Mouse (Mus musculus) left cerebral cortex, postnatal 36 days (tissue): ENCODE results near the gene Sema7a. TPM values are rescaled to one million over a fixed set of nuclear protein-coding genes. Genes with fewer than 3 reads are reported as not detected.

Source experiments
- DNase-seq, 2 experiments: peaks; one replicate each; pipeline ENCODE4 v3.0.0; 2021 to 2022; ENCODE audit warnings: low spot score in 2 of 2, mixed read lengths in 1 of 2
- intact Hi-C: fragments of 180-260 bp; cut with DNase I; formaldehyde crosslinking; loops from one replicate; pipeline ENCODE4 v1.15.1; 2025
- total RNA-seq, 2 experiments: library from RNA; stranded (reverse); gene quantifications; 2 replicates each; pipeline ENCODE4 v1.2.3; 2021

The Sema7a gene
- total RNA-seq, 2 experiments from 2014 or later, result 130 to 162 TPM

DNA sequence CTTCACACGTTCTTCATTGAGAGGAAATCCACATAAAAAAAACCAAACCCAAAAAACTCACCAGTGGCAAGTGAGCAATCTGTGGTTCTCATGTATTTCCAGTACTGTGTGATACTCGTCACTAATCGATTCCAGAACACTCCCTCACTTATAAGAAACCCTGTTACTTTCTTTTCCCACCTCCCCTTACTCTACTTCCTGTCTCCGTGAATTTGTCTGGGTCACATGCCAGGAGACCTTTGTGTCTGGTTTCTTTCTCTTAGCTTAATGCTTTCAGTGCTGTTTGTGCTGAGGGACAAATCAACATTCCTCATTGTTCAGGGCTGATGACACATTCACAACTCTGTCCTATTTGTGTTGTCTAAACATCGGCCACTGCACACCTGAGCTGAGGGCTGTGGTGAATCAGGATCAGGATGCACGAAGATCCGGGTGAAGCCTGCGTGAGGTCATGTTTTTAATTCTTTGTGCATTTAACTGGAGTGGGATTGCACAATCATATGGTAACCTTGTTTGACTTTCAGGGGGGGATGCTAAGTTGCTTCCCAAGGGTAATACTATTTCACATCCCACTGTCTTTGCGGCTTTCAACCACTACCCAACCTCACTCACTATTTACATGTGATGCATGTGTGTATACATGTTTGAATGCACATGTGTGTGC is 33.0 kb downstream of the Sema7a start:
- no peak for DNase-seq
- intact Hi-C loops, result no loop called here

DNA sequence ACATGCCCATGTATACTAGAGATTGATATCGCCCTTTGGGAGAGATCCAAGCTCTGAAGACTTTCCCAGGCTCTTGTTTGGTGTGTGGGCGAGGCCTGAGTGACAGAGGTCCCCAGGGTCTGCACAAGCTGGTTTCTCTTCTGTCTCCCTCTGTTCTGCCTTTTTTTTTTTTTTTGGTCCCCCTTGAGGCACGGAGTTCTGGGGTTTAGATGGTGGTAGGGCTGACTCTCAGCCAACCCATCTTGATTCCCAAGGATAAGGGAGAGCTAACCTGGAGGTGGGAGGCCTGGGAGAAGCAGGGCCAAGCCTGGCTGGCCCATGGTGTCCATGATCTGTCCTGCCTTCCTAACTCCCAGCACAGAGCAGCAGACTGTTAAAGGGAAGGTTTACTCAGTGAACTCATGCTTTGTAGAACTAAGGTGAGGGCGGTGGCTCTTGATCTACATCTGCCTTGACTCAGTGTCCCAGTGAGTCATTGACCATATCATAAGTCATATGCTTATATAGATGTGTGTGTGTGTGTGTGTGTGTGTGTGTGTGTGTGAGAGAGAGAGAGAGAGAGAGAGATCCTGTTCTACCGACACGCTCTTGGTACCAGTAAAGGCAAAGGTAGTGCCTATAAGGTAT is 33.6 kb downstream of the Sema7a start:
- intact Hi-C loops, result no loop called here
- DNase-seq, result no peak

DNA sequence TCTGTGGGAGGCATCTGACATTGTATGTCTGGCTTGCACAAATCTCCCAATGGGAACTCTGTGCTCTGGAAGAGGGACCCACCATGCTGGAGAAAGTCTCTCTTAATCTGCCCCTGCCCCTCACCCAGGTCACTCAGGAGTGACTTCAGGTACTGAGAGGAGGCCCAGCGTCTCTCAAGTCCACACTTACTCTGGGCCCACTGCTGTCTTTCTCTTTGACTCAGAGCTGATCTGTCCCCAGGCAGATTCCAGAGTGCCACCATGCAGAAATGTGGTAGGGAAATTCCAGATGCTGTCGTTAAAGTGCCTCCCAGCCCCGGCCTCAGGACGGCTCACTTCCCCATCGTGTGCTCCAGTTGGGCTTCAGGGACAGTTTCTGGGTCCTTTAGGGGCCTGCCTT is 34.3 kb downstream of the Sema7a start:
- DNase-seq, result no peak

DNA sequence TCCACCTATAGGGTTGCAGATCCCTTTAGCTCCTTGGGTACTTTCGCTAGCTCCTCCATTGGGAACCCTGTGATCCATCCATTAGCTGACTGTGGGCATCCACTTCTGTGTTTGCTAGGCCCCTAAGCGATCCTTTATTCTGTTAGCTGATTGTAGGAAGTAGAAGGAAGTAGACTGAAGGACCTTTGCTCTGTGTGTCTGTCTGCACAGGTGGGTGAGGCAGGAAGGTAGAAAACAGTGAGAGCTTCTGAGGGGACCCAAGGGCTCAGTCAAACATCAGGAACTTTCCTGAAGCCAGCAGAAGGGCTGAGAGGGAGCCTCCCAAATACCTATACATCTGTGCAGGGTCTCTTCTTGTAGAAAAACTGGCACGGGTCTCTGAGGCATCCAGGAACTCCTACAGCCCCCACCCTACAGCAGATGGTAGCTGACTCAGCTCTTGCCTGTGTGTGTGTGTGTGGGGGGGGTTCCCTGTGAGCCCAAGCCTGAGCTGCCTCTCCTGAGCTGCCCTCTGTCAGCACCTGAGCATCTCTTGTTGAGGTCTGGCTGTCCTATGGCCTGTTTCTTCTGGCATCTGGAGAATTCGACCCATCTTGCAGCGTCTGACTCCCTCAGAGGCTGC is 35.4 kb downstream of the Sema7a start:
- intact Hi-C loops, result no loop called here
- DNase-seq, result no peak

More for the DNA sequence above, 34.3 kb downstream of the Sema7a start:
- intact Hi-C loops, result no loop called here

DNA sequence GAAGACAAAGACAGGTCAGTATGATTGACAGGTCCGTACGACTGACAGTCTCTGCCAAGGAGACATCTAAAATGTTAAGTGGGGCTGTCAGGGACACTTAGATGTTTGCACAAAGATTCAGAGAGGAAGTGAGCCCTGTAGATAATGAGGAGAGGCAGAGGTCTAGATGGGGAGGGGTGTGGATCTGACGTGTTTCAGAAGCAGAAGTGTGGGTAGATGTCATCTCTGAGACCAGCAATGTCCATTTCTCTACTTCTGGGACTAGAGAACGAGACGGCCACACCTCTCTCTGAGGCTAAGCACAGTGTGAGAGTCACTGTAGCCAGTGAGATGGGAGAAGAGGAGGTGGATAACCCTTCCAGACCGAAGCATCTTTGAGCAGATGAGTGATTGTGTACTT is 38.1 kb downstream of the Sema7a start:
- no peak for DNase-seq

DNA sequence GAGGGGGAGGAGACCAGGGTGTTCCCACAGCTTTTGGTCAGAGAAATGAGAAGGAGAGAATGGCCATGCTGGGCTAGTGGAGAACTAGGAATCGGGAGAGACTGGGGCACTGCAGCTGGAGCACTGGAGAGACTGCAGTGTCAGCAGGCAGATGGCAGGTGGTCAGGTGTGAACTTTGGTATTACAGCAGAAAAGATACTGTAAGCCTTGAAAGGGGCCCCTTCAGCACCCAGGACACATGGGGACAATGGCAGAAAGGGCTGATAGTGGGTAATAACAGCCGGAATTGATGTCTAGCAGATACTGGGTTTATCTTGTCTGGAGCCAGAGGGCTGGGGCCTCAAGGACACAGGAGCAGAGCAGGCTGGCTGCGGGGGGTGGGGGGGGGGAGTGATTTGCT is 38.9 kb downstream of the Sema7a start:
- DNase-seq, result no peak
- intact Hi-C loops, result no loop called here

More for the DNA sequence above, 38.1 kb downstream of the Sema7a start:
- intact Hi-C loops, result no loop called here

DNA sequence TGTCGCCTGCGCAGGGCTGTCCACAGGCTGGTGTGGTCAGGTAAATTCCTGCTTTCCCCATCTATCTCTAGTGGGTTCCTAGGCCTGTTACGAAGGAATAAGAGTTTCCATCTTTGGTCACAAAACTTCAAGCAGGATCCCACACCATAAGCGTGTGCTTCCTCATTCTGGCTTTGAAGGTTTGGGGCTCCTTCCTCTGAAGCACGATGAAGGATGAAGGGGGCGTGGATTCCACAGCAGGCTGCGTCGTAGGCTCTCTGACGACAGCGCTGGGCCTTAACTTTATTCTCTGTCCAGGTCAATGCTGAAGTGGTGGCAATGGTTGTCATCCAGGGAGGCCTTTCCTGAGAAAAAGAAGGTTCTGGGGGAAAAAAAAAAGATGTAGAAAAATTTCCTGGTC is 40.7 kb downstream of the Sema7a start:
- no peak for DNase-seq
- intact Hi-C loops, result no loop called here

DNA sequence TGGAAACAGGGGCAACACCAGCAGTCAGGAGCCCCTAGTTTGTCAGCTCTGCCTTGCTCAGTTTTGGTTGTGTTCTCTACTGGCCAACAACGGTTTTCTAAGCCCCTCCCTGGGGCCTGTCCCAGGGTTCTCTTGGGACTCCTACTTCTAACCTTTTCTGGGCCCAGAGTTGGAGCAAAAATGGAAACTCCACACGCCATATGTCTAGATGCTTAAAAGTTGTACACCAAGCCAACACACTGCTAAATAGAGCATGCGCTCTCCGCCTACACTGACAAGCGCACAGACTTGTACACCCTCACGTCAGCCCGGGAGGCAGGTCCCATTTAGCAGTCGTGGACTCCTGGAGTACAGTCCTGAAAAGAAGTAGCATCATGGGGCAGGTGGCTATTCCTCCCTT is 45.4 kb downstream of the Sema7a start:
- intact Hi-C loops, result no loop called here

DNA sequence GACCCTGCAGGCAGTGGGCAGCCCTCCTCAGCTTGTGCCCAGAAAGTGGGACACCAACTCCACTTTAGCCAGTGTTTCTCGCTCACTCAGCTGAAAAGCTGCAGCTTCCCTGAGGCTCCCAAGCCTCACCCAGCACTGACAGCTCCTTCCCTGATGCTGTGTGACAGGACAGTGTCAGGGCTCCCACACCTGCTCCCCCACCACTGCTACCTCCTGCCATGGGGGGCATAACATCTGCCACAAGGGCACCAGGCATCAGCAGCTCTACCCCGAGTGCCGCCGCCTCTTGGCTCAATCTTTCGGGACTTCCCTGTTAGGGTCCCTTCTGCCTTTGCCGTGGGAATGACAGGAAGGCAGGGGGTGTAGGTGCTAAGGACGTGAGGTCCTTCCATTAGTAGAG is 46.4 kb downstream of the Sema7a start:
- intact Hi-C loops, result no loop called here
- DNase-seq, result no peak

More for the DNA sequence above, 45.4 kb downstream of the Sema7a start:
- DNase-seq, result peak; percentile 71 to 82

DNA sequence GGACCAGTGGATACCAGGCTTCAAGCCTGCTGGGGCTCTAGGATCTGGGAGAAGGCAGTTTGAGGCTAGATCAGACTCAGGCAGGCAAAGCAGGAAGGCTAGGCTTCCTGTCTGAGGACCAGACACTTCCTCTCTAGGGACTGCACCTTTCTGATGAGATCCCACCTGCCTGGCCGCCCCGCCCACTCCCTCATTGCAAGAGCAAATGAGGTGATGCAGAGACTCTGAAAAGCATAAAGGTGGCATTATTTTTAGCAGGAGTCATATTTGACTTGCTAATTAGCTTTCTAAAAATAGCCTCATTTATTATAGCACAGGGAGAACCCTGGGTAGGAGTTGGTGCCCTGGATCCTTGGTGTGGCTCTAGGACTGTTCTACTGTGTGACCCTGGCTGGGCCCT is 48.2 kb downstream of the Sema7a start:
- no peak for DNase-seq
- intact Hi-C loops, result no loop called here

DNA sequence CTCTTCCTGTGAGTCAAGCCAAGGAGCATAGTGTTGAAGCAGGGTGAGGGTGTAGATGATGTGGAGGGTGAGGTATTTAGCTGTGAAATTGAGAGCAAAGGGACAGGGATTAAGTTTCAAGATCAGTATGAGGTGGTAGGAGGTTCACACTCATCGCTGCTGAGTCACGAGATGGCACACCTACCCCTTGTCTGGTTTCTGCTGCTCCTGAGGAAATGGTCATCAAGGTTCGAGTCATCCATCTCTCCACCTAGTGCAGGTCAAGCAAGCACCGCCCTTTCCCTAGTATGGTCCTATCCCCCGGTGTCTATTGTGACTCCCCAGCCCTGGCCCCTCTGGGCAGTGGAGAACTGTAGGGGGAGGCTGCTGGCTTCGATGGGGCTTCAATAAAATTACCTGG is 49.4 kb downstream of the Sema7a start:
- no peak for DNase-seq
- intact Hi-C loops, result no loop called here

DNA sequence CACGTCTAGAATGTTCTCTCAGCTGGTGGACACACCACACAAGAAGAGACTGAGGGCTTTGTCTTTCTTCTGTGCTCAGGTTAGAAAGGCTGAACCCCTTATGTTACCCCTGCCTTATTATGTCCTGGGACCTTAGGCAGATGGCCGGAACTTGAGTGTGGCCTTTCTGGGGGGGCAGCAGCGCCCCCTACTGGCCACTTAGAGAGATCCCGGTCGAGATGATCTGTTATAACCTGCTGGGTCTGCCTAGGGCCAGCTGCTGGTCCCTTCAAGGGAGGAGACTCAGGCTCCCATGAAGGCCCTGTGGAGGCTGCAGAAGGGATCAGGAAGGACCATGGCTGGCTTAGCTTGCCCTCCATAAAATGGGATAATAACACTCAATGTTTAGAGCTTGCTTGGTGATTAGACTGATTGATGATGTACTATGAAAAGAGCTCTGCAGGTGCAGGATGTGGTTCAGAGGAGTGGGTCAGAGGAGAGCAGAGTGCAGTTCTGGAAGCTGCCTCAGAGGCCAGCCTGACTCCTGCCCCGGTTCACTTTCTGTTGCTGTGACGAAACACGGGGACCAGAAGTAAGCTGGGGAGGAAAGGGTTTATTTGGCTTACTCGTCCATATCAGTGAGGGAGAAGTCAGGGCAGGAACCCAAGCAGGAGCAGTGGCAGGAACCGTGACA is 50.7 kb downstream of the Sema7a start:
- DNase-seq, result no peak
- intact Hi-C loops, result loop anchor here (10.0 kb wide), 1 partner anchor 316 kb away; no protein-coding TSS in a partner anchor

DNA sequence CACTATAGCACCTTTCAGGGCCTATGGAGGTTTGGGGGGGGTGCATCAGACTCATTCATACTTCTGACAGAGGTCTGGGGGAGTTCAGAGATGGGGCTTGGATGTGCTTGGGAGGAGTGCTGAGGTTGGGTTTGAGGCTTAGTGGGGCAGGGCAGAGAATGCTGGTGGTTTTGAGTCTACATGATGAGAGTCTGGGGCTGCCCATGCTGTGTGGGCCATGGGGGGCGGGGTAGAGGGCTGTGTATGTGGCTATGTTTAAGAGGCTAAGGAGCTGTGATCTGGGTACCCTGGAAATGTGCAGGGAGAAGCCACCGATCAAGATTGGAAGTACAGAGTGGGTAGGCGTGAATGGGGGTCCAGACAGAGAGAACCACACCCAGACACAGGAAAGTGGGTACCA is 52.1 kb downstream of the Sema7a start:
- no peak for DNase-seq
- intact Hi-C loops, result loop anchor here (10.0 kb wide), 1 partner anchor 317 kb away; no protein-coding TSS in a partner anchor

DNA sequence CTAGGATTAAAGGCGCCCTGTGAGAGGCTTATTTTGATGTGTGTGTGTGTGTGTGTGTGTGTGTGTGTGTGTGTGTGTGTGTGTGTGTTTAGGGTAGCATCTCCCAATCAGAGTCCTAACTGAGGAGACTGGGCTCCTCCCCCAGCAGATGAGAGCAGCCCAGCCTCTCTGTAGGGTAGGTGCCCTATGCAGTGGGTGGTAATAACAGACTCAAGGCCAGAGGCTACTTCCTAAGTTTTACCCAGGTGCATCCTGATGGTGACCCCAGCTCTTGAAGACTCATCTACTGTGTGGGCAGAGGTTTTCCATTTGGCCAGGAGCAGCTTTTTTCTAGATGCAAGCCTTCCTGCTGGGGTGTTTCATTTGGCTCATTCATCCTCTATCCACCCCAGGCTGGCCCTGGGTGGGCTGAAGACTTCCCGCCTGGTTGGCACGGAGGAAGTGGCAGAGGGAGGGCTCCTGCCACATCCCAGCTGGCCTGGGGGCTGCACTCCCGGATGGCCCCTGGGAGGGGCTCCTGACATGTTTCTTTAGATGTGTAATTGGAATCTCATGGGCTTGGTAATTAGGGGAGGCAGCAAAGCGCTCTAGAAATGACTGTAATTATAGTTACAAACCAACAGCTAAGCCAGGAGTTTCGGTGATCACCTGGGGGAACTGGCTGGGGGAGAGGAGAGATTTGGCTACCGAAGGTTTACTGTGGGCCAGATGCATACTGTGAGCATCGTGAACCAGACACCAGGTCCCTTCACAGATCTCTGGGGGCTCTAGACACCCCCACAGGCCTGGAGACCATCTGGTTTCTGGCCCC is 53.1 kb downstream of the Sema7a start:
- intact Hi-C loops, result loop anchor here (10.0 kb wide), 1 partner anchor 318 kb away; no protein-coding TSS in a partner anchor
- DNase-seq, result no peak

DNA sequence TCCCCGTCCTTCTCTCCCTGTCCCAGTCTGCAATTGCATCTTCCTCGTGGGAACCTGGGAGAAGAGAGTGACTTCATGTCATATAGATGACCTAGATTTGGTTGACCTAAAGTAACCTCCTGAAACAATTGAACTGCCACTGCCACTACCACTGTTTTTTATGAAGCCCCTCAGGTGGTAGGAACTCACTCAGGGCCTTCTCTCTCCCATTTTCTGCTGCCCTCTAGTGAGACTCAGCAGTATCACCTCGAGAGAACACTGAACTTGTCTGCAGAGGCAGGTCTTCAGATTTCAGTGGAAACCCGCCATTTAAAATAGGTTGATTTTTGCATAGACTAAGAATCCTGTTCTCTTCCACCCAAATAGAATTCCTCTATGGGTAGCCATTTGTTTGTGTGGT is 55.4 kb downstream of the Sema7a start:
- intact Hi-C loops, result loop anchor here (5.0 to 10.0 kb wide), 2 partner anchors 233 to 320 kb away; no protein-coding TSS in a partner anchor
- no peak for DNase-seq

DNA sequence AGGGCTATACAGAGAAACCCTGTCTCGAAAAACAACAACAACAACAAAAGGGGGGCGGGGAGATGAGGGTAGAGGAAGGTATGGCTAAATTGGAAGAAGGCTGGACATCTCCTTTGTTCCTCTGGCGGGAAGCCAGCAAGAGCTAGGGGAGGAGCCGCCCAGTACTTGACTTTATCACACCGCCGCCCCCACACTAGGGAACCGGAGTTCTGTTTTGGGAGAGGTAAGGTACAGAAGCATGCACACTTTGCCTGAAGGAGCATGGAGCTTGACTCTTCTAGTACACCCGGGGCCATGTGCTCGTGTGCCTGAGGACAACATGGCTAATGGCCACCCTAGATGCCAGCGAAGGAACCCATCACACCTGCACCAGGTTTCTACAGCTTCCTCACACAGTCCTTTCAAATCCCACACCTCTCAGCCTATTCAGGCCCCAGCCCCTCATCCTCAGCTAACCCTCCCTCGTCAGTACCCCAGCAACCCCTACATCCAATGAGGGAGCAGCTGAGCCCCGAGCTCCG is 57.7 kb downstream of the Sema7a start:
- DNase-seq, result no peak
- intact Hi-C loops, result loop anchor here (2.0 to 10.0 kb wide), 4 partner anchors 63 to 323 kb away; no protein-coding TSS in a partner anchor

DNA sequence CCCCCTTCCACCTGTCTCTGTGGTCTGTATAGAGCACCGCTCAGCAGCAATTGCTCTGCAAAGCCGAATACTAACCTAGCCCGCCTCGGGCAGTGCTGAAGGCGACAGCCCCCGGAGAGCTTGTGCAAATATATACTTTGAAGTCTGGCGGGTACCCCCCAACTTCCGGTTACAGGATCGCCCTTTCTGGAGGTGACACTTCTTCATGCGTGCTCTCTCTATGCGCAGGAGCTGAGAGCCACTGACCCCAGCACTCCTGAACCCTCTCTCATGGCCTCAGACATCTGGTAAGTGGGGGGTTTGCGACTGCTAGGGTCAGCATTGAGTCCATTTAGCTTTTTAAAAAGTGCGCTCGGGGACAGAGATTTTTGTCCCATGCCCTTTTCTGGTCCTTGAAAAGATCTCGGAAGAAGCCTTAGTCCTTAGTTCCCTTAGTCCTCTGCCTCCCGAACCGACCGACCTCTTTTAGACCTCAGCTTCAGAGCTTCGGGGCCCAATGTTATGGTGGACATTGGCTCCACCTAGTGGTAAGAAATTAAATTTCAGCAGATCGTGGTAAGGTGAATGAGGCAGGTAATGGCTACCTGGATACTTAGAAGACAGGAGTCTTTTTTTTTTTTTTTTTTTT is 58.2 kb downstream of the Sema7a start:
- DNase-seq, result peak; percentile 50 to 58
- intact Hi-C loops, result loop anchor here (2.0 to 10.0 kb wide), 4 partner anchors 63 to 323 kb away; no protein-coding TSS in a partner anchor

DNA sequence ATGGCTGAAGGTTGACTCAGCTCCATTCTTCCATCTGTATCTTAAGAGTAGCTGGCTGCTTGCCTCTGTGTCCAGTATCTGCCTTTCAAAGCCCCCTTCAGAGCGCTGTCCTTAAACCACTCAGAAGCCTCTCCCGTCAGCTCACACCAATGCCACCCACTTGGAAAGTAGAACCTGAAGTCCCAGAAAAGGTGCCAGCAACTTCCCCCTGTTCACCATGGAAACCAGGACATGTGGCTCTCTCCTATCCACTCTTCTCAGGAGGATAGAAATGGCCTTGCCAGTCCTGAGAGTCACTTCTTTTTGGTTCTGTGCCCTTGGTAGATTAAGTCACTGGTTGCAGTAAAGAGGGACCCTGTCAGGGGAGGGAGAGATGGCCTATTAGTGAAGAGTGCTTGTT is 58.8 kb downstream of the Sema7a start:
- DNase-seq, result peak in 1 of 2 experiments; percentile 31
- intact Hi-C loops, result loop anchor here (2.0 to 10.0 kb wide), 4 partner anchors 64 to 324 kb away; no protein-coding TSS in a partner anchor
